Mouse (Mus musculus) lung, postnatal 25 days (tissue): ENCODE data around the gene Sccpdh.
"Not testable (repeated sequence)": the region's sequence is repeated elsewhere in the genome, so short reads cannot be mapped to it uniquely, and the experiment has no call there.

Source experiments
- DNase-seq: peaks from one replicate; pipeline ENCODE4 v3.0.0; 2022; ENCODE audit warnings: low spot score

The Sccpdh gene

DNA sequence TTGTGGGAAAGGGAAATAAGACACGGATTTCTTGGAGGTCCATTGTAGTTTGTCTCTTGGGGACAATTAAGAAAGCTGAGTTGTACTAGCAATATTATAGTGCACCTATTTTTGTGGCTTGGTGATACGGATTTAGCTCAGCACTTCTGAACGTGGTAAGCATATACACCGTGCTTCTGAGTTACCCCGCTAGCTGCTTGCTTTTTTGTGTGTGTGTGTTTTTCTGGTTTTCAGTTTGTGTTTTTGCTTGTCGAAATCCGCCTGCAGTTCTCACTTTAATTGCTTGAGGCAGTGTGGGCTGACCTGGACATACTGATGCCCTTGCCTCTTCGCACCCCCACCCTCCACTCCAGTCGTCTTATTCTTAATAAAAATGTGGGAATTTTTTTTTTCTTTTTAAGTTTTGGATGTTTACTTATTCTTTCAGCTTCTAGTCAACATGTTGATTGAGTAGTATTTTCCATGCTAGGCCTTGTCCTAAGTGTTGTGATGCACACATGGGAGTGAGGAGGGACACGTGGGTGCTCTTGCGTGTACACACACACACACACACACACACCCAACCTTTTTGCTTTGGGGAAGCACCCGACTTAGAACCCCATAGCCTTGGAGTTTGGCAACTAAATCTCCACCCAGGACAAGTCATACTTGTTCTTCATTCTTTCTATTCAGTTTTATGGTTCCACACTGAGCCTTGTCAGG lies 977 bp downstream of the Sccpdh start:
- DNase-seq: no peak

- DNase-seq: no peak
Measured at GRCm38 (mm10) chr1:179674355-179674754, 6.3 kb downstream of the Sccpdh start.

GRCm38 (mm10) chr1:179677031-179677430 lies 9.0 kb downstream of the Sccpdh start:
- DNase-seq: no peak

DNA sequence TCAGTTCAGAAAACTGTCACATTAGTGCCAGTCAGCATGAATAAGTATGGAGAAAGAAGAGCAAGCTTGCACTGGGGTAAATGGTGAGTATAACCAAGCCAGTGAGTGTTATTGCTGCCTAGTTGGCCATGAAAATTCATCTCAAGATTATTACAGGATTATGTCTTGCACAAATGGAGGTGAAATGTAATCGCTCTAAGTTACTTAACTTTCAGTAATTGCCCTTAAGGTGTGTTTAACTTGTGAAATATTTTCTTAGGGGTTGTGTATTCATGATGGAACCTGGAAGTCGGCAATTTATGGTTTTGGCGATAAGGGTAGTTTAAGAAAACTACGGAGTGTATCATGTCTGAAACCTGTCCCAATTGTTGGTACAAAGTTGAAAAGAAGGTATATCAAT lies 11.3 kb downstream of the Sccpdh start:
- DNase-seq: no peak

DNA sequence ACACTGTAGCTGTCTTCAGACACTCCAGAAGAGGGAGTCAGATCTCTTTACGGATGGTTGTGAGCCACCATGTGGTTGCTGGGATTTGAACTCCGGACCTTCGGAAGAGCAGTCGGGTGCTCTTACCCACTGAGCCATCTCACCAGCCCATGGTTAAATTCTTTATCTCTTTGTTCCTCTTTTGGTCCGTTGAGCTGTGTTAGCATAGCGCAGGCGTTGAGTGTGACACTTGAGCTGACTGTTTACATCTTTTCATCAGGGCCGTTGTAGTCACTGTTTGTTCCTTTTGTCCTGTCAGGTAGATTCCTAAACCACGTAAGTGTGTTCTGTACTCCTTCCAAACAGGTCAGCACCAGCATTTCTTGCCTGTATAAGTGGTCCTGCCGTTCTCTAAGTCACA lies 14.7 kb downstream of the Sccpdh start:
- DNase-seq: not testable (repeated sequence)

GRCm38 (mm10) chr1:179686348-179686747 lies 18.3 kb downstream of the Sccpdh start:
- no peak for DNase-seq

- no peak for DNase-seq
Measured at GRCm38 (mm10) chr1:179686781-179687180, 18.8 kb downstream of the Sccpdh start.

DNA sequence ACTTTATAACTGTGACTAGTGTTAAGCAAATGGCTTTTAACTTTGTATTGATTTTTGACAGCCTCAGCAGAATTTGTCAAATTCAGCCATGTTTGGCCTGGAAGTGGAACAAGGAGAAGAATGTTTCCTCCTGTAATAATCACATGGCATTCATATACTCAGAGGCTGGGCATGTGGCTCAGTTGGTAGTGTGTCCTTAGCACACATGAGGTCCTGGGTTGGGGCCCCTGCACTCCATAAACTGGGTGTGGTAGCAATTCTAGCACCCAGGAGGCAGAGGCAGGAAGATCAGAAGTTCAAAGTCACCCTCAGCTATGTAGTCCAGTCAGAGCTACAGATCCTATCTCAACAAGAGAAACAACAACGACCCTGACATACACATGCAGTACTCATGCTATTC lies 19.3 kb downstream of the Sccpdh start:
- DNase-seq: no peak

- DNase-seq: no peak
Measured at GRCm38 (mm10) chr1:179687966-179688365, 20.0 kb downstream of the Sccpdh start.

GRCm38 (mm10) chr1:179688415-179688814 lies 20.4 kb downstream of the Sccpdh start:
- DNase-seq: no peak

DNA sequence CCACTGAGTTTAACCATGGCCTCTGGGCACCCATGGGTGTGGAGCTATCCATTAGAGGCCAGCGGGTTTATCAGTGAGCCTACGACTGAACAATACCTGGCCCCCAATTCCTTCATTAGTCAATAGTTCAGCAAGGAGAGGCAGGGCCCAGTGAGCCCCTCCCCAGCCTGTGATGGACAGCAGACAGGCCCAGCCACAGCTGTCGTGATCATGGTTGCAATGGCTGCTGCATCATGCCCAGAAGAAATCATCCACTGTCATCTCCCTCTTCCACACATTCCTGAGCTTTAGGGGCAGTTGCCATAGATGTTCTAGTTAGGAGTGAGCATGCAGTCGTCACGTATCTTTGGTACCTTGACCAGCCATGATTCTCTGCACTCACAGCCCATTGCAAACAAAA lies 20.9 kb downstream of the Sccpdh start:
- DNase-seq: no peak

DNA sequence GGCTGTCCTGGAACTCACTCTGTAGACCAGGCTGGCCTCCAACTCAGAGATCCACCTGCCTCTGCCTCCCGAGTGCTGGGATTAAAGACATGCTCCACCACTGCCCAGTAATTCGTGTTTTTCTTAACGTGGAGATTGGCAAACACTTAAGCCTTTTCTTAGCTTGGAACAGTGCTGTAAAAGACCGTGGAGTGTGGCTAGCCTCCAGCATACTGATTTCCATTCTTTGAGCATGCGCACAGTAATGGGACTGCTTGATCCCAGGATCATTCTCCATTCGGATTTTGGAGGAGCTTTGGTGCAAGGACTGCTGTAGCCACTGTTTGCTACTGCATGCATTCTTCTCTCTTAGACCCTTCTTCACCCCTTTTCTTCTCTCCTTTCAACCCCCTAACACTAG lies 21.5 kb downstream of the Sccpdh start:
- DNase-seq: no peak

DNA sequence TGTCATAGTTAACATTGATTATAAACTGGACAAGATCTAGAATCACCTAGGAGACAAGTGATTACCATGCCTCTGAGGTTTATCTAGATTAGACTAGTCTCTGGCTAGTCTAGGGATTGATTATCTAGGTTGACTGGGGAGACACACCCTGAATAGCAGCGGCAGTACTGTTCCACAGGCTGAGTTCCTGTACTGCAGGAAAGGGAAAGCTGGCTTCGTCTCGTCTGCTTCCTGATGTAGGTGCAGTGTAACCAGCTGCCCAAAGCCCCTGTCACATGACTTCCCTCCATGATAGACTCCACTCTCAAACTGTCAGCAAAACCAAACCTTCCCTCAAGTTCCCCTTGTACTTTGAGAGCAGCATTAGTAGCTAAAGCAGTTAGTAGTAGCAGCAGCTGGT lies 36.1 kb downstream of the Sccpdh start:
- DNase-seq: no peak

- DNase-seq: peak; percentile 7
Measured at GRCm38 (mm10) chr1:179705154-179705553, 37.1 kb downstream of the Sccpdh start.

- DNase-seq: peak; percentile 3
Measured at GRCm38 (mm10) chr1:179709390-179709789, 41.4 kb downstream of the Sccpdh start.

DNA sequence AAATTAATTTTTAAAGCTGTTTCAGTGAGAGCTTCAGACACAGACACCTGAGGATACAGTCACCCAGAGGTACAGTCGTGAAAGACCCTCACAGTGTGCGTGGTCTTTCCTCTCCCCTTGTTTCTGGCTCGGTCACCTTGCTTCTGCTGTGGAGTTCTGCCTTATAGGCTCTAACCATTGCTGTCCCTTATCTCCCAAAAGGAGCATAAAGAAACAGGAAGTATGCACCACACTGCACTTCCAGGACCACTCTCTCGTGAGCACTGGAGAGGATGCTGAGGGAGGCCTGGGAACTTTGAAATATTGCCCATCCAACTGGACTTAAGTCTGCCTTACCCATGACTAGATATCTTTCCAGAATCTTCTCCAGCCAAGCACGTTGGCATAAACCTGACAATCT lies 42.7 kb downstream of the Sccpdh start:
- no peak for DNase-seq

GRCm38 (mm10) chr1:179712658-179713057 lies 44.6 kb downstream of the Sccpdh start:
- no peak for DNase-seq

DNA sequence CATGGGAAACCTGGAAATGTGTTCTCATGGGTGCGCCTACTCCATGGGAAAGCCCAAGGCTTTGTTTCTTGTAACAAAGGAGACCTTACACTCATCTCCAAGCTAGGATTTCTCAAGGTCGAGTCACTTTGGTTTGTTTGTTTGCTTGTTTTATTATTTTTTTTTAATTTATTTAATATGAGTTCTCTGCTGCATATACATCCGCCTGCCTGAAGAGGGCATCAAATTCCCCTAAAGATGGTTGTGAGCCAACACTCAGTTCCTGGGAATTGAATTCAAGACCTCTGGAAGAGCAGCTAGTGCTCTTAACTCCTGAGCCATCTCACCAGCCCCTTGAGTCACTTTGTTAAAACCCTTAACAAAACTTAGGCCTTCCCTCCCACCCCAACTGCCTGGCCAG lies 45.4 kb downstream of the Sccpdh start:
- DNase-seq: no peak

GRCm38 (mm10) chr1:179715289-179715688 lies 47.3 kb downstream of the Sccpdh start:
- DNase-seq: not testable (repeated sequence)

- no peak for DNase-seq
Measured at GRCm38 (mm10) chr1:179715786-179716185, 47.8 kb downstream of the Sccpdh start.

- no peak for DNase-seq
Measured at GRCm38 (mm10) chr1:179722811-179723469, 54.9 kb downstream of the Sccpdh start.

DNA sequence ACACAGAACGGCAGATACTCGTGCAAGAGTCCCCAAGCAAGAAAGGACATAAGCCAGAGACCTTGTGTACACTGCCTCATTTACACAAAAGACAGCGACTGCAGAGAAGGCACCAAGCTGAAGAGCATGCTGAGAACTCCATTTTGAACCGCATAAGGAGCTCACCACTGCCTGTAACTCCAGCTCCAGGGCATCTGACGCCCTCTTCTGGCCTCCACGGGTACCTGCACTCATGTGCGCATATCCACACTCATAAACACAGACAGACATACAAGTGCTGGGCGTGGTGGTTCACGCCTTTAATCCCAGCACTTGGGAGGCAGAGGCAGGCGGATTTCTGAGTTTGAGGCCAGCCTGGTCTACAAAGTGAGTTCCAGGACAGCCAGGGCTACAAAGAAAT lies 60.7 kb downstream of the Sccpdh start:
- no peak for DNase-seq

DNA sequence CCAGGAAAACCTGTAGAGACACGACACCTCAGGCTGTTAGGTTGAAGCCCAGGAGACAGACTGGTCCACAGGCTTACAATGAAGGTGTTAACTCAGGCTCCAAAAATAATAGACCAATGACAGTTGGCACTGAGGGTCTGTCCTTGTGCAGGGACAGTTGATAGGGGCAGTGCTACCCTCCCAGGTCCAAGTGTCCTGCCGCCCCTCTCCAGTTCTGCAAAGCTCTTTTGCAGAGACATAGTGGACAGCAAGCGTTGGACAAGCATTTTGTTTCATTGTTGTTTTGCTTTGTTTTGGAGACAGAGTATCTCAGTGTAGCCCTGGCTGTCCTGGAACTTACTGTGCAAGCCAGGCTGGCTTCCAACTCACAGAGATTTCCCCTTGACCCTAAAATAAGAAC lies 63.4 kb downstream of the Sccpdh start:
- DNase-seq: no peak
